Mouse (Mus musculus): ENCODE measurements at regions not wholly inside any gene's neighbourhood (a gene's known extent, or its start where the extent isn't known, plus 50 kb on each side); places are given as distances from the start of the nearest gene placed in this dataset.

DNA sequence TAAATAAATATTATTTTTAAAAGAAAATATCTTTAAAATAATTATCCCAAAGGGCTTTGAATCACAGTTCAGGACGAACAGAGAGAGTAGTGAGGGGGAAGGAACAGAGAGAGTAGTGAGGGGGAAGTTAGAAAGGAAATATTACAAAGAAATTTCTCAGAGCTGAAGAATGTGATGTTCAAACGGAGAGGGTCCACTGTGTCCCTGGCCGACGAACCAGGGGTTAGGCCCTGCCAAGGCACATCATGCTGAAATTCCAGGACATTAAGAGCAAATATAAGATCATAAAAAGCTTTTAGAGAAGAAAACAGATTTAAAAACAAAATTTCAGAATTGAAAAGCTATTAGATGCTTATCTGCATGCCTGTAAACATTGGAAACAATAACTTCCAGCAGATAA is 61.6 kb downstream of the Skor1 start:
- Histone ChIP-seq H3K36me3 (no peaks in the 10 kb centered on the region), H3K9me3 (no peaks in the 10 kb centered on the region), H3K9ac (replicated peaks) (no peak overlapping the region), H3K4me1 (peaks cover 20% of the 10 kb centered on the region), H3K27me3 (no peaks in the 10 kb centered on the region), H3K4me3 (no peak overlapping the region), H3K27ac (replicated peaks) (no peak overlapping the region), H3K4me2 (replicated peaks) (no peak overlapping the region)
- 78% methylated on average over 4 of the region's 4 CpGs for WGBS
- no peak for ATAC-seq (replicated peaks)

DNA sequence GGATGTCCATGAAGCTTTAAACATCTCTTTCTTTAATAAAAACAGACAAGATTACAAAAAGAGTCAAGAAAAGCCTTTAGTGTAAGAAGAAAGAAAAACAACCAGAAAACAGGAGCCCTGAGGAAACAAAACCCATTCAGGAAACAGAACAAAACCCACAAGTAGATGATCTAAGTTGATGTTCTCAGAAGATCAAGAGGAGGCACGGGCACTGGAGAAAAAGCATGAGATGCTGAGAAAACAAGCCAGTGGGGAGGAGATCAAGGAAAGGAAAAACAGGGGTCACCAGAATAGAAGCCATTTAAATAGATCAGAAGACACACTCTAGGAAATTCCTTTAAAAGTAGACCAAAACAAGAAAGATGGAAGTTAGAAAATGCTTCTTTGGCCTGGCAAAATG is 62.1 kb downstream of the Skor1 start:
- no peak for ATAC-seq (replicated peaks)
- 75% methylated on average over 1 of the region's 1 CpGs for WGBS
- H3K4me3 ChIP-seq = no peak overlapping the region

DNA sequence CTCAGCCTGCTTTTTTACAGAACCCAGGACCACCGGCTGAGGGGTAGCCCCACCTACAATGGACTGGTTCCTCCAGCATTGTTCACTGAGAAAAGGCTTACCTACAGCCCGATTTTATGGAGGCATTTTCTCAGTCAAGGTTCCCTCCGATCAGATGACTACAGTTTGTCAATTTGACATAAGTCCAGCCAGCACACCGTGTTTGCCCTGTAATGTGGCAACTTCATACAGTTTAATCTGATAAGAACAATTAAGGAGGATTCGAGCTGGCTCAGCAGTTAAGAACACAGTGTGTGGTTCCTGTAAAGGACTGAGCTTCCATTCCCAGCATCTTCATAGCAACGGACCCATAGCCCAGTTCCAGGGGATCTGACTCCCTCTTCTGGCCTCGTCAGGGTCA is 65.9 kb downstream of the Skor1 start:
- ATAC-seq (replicated peaks) = no peak
- H3K9ac ChIP-seq (replicated peaks) = no peak overlapping the region
- no peaks in the 10 kb centered on the region for H3K9me3 ChIP-seq
- H3K4me1 ChIP-seq = no peaks in the 10 kb centered on the region
- no peak overlapping the region for H3K4me2 ChIP-seq (replicated peaks)
- no peaks in the 10 kb centered on the region for H3K27me3 ChIP-seq
- WGBS = 85% methylated on average over 7 of the region's 7 CpGs
- no peak overlapping the region for H3K4me3 ChIP-seq
- no peak overlapping the region for H3K27ac ChIP-seq (replicated peaks)
- H3K36me3 ChIP-seq = no peaks in the 10 kb centered on the region

More for the DNA sequence above, 62.1 kb downstream of the Skor1 start:
- peaks cover 15% of the 10 kb centered on the region for H3K4me1 ChIP-seq
- H3K27me3 ChIP-seq = no peaks in the 10 kb centered on the region
- H3K9me3 ChIP-seq = no peaks in the 10 kb centered on the region
- H3K9ac ChIP-seq (replicated peaks) = no peak overlapping the region
- no peak overlapping the region for H3K4me2 ChIP-seq (replicated peaks)
- H3K27ac ChIP-seq (replicated peaks) = no peak overlapping the region
- H3K36me3 ChIP-seq = no peaks in the 10 kb centered on the region

DNA sequence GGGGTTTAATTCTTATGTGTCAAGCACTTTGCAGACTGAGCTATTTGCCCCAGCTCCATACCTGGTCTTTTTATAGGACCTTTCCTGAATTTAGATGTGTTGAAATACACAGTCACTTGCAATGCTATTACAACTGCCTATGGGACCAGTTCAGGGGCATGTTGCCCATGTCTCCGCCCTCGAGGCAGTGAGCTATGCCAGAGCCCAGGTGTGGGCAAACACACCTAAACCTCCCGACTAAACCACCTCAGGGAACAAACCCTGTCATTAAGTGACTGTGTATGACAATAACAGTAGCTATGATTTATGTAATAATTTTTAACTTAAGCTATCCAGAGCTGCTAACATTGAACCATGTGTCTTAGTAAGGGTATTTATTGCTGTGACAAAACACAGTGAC is 66.5 kb downstream of the Skor1 start:
- 93% methylated on average over 3 of the region's 3 CpGs for WGBS
- no peaks in the 10 kb centered on the region for H3K27me3 ChIP-seq

DNA sequence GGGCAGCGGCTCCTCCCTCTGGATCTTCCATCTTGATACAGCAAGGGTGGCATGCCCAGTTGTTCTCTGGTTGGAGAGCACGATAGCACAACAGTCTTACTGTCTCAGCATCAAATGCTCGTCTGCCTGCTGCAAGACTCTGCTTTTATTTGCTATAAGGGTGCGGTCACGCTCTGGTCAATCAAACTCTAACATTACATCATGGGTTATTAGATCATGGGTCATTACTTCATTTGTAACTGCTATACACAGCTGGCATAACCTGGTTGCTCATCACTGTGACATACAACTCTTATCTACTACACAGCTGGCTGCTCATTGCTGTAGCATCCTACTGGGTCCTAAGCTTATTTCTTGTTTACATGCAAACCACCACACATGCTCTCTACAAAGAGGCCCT is 68.4 kb downstream of the Skor1 start:
- H3K36me3 ChIP-seq = no peaks in the 10 kb centered on the region
- H3K9me3 ChIP-seq = no peaks in the 10 kb centered on the region
- WGBS = 79% methylated on average over 5 of the region's 5 CpGs

More for the DNA sequence above, 66.5 kb downstream of the Skor1 start:
- ATAC-seq (replicated peaks) = no peak
- H3K4me2 ChIP-seq (replicated peaks) = no peak overlapping the region
- no peaks in the 10 kb centered on the region for H3K4me1 ChIP-seq
- no peak overlapping the region for H3K27ac ChIP-seq (replicated peaks)
- H3K4me3 ChIP-seq = no peak overlapping the region
- H3K9ac ChIP-seq (replicated peaks) = no peak overlapping the region
- no peaks in the 10 kb centered on the region for H3K36me3 ChIP-seq
- H3K9me3 ChIP-seq = no peaks in the 10 kb centered on the region

DNA sequence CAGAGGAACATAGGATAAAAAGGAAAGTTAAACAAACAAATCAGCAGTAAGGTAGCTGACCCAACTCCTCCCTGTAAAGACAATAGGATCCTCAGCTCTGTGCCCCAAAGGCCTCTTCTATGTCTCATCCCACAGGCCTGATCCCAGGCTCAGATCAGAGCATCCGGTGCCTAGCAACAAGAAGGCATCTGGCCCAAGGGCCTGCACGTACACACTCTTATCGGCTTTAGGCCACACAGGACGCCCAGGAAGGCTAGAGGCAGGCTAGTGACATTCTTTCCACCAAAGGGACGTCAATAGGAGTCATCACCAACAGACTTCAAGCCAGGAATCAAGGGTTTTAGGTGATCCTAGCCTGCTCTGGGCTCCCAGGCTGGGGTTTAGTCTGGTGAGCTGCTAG is 73.5 kb downstream of the Skor1 start:
- Histone ChIP-seq H3K4me3 (no peak overlapping the region), H3K4me2 (replicated peaks) (no peak overlapping the region), H3K36me3 (no peaks in the 10 kb centered on the region), H3K27me3 (no peaks in the 10 kb centered on the region), H3K9me3 (no peaks in the 10 kb centered on the region), H3K9ac (replicated peaks) (no peak overlapping the region), H3K4me1 (no peaks in the 10 kb centered on the region), H3K27ac (replicated peaks) (no peak overlapping the region)
- 51% methylated on average over 5 of the region's 5 CpGs for WGBS
- ATAC-seq (replicated peaks) = no peak

More for the DNA sequence above, 68.4 kb downstream of the Skor1 start:
- Histone ChIP-seq H3K4me3 (no peak overlapping the region), H3K9ac (replicated peaks) (no peak overlapping the region), H3K4me1 (no peaks in the 10 kb centered on the region), H3K4me2 (replicated peaks) (no peak overlapping the region), H3K27me3 (no peaks in the 10 kb centered on the region), H3K27ac (replicated peaks) (no peak overlapping the region)
- no peak for ATAC-seq (replicated peaks)

DNA sequence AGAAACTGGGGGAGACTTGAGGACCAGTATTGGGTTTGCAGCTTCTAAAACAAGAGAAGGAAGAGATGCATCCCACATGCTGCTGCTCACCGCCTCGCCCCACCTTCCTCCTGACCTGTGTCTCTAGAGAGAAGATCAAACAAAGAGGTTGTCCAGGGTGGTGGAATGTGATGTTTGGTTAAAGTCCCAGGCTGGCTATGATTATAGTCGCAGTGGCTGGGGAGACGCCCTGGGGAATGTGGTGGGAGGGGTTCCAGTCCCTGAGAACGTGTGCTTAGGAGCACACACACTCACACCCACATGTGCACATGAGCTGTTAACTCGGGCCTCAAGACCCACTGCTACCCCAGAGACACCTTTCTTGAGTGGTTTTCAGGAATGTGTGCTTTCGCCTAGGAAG is 74.0 kb downstream of the Skor1 start:
- WGBS = 64% methylated on average over 7 of the region's 7 CpGs
- Histone ChIP-seq H3K27me3 (no peaks in the 10 kb centered on the region), H3K4me3 (no peak overlapping the region), H3K9ac (replicated peaks) (no peak overlapping the region), H3K9me3 (no peaks in the 10 kb centered on the region), H3K36me3 (no peaks in the 10 kb centered on the region), H3K4me2 (replicated peaks) (no peak overlapping the region), H3K4me1 (peaks cover under 1% of the 10 kb centered on the region; the same call in 1 of the 2 replicates), H3K27ac (replicated peaks) (no peak overlapping the region)
- no peak for ATAC-seq (replicated peaks)

DNA sequence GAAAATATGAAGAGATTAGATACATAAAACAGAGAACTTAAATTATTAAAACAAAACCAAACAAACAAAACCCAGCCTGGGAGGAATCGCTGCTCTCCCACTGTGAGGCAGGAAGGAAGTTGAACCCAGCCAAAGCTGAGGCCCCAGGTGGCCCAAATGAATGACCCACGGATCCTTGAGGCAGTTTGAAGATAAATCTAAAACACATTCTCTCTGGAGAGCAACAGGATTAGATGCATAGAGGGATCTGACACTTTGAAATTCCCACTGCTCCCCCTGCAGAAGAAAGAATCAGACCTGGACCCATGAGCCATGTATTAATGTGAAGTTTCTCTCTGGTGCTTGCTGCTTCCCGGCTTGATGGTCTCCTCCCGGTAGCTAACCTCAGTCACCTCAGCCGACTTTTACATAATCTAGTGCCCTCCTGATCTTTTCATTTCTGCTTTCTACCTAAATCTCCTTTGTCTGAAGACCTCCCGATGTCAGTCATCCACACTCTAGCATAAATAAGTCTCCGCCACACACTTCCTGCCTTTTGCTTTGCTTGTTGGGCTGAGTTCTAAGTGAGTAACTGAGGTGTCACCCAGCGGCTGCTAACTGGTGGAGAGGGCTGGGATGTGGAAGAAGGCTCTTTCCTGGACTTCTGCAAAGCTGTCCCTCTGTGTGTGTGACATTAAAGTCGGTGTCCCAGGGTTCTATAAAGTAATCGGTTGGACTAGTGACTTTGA is 74.6 kb downstream of the Skor1 start:
- Histone ChIP-seq H3K27ac (replicated peaks) (no peak overlapping the region), H3K9me3 (no peaks in the 10 kb centered on the region), H3K9ac (replicated peaks) (no peak overlapping the region), H3K4me2 (replicated peaks) (no peak overlapping the region), H3K4me3 (no peak overlapping the region), H3K27me3 (no peaks in the 10 kb centered on the region), H3K4me1 (peaks cover 4% of the 10 kb centered on the region; the same call in 1 of the 2 replicates), H3K36me3 (no peaks in the 10 kb centered on the region)
- no peak for ATAC-seq (replicated peaks)
- WGBS = 36% methylated on average over 10 of the region's 10 CpGs

DNA sequence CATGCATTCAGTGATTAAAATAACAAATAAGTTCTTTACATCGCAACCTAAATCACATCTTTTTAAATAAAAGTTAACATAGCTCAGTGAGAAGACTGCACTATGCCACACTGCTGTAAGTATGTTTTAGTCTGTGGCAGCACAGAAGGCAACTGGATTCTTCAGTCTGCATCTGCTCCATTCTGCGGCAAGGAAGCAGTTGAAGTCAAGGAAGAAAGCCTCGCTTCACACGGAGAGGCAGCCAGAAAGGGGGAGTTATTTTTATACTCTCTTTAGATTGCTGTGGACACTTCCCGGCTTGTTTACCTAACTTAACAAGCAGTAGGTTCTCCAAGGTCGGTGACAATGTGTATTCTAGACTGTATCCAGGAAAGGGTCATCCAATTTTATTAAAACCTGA is 77.7 kb downstream of the Skor1 start:
- ATAC-seq (replicated peaks) = no peak
- no peak overlapping the region for H3K4me3 ChIP-seq
- no peak overlapping the region for H3K9ac ChIP-seq (replicated peaks)
- H3K9me3 ChIP-seq = no peaks in the 10 kb centered on the region
- H3K27me3 ChIP-seq = no peaks in the 10 kb centered on the region
- H3K4me1 ChIP-seq = peaks cover 4% of the 10 kb centered on the region; the same call in 1 of the 2 replicates
- no peak overlapping the region for H3K27ac ChIP-seq (replicated peaks)
- WGBS = 65% methylated on average over 6 of the region's 6 CpGs
- no peaks in the 10 kb centered on the region for H3K36me3 ChIP-seq
- no peak overlapping the region for H3K4me2 ChIP-seq (replicated peaks)

DNA sequence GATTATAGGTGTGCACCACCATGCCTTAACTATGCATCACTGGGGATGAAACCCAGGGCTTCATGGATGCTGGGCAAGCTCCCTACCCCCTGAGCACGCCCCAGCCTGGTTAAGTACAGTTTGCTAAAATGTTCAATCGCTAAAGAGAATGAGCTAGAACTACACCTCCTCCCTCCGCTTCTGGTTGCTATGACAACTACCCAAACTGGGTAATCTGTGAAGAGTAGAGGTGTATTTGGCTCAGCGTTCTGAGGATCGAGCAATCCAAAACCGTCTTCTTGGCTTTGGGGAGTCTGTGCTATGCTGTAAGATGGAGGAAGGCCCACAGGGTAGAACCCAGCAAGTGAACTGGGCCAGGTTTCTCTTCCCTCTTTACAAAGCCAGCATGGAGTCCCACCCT is 78.8 kb downstream of the Skor1 start:
- H3K4me2 ChIP-seq (replicated peaks) = no peak overlapping the region
- H3K36me3 ChIP-seq = no peaks in the 10 kb centered on the region
- peaks cover 4% of the 10 kb centered on the region; the same call in 1 of the 2 replicates for H3K4me1 ChIP-seq
- no peak overlapping the region for H3K9ac ChIP-seq (replicated peaks)
- H3K27me3 ChIP-seq = no peaks in the 10 kb centered on the region
- WGBS = 65% methylated on average over 6 of the region's 6 CpGs
- H3K27ac ChIP-seq (replicated peaks) = no peak overlapping the region
- no peaks in the 10 kb centered on the region for H3K9me3 ChIP-seq
- ATAC-seq (replicated peaks) = no peak
- no peak overlapping the region for H3K4me3 ChIP-seq

DNA sequence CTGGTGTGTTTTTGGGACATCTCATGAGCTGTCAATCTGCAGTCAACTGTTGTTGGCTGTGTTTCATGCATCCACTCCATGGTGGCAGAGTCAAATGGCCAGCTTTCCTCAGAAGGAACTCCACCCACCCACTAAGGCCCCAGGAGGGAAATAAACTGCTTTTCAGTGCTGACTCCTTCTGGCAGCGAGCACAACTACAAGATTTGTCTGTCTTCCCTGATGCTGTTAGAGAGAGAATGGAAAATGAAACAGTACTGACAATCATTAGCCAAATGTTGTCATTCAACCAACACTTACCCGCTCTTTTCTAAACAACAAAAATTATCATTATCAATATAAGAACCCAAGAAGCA is 79.3 kb upstream of the Pias1 start:
- 0 out of 2 replicates have a peak, but pooled peaks cover 10% of the 10 kb centered on the region for H3K9me3 ChIP-seq
- no peaks in the 10 kb centered on the region for H3K27me3 ChIP-seq
- H3K4me1 ChIP-seq = peaks cover 4% of the 10 kb centered on the region; the same call in 1 of the 2 replicates
- no peaks in the 10 kb centered on the region for H3K36me3 ChIP-seq
- no peak overlapping the region for H3K9ac ChIP-seq (replicated peaks)
- 68% methylated on average over 2 of the region's 2 CpGs for WGBS
- no peak overlapping the region for H3K4me3 ChIP-seq
- H3K27ac ChIP-seq (replicated peaks) = no peak overlapping the region
- H3K4me2 ChIP-seq (replicated peaks) = no peak overlapping the region
- no peak for ATAC-seq (replicated peaks)

DNA sequence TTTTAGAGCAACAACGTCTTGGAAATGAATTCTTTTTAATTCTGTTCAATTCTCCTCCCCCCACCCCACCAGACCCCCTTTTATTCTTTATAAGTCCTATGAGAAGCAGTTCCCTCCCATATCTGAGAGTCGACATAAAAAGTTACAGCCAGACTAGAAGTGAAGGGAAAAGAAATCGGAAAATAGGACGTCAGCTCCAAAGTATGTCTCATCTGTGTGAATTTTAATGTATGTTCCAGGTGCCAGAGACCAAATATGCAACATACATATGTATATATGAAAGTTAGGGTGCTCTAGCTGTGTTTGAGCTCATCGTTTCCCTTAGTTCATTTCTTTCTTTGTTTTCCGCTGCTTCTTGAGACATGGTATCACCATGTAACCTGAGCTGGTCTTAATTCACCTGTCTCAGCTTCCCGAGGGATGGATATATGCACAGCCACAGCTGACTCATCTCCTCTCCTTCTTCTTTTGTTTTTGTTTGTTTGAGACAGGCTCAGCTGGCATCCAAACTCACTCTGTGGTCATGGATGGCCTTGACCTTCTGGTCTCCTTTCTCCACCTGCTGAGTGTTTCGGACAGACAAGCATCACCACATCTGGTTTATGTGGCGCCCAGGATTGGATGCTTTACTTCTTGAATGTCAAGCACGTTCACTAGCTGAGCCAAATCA is 78.8 kb upstream of the Pias1 start:
- no peak for ATAC-seq (replicated peaks)
- H3K27ac ChIP-seq (replicated peaks) = no peak overlapping the region
- H3K9ac ChIP-seq (replicated peaks) = no peak overlapping the region
- H3K9me3 ChIP-seq = 0 out of 2 replicates have a peak, but pooled peaks cover 10% of the 10 kb centered on the region
- H3K36me3 ChIP-seq = no peaks in the 10 kb centered on the region
- H3K27me3 ChIP-seq = no peaks in the 10 kb centered on the region
- H3K4me1 ChIP-seq = peaks cover 4% of the 10 kb centered on the region; the same call in 1 of the 2 replicates
- 81% methylated on average over 10 of the region's 10 CpGs for WGBS
- no peak overlapping the region for H3K4me3 ChIP-seq
- no peak overlapping the region for H3K4me2 ChIP-seq (replicated peaks)

All from forebrain, embryonic 15.5 days (tissue).